Mouse (Mus musculus) embryonic facial prominence, embryonic 11.5 days (tissue): ENCODE measurements at regions not wholly inside any gene's neighbourhood (a gene's known extent, or its start where the extent isn't known, plus 50 kb on each side); places are given as distances from the start of the nearest gene placed in this dataset.

Experiments used
- ATAC-seq: fragments of 200-750 bp; cut with Nextera tagmentation; replicated peaks from 2 replicates; pipeline ENCODE4 v1.8.0; 2017; ENCODE audit warnings: low read depth; ENCODE audit not compliant: insufficient number of reproducible peaks, low FRiP score, low TSS enrichment
- DNase-seq: peaks from one replicate; pipeline ENCODE4 v3.0.0-alpha.2; 2015; ENCODE audit warnings: low spot score
- H3K27ac ChIP-seq: fragments of 300-500 bp; sonication (generic); replicated peaks from 2 replicates; pipeline ENCODE4 v1.5.1; 2014; ENCODE audit warnings: mild to moderate bottlenecking, low read depth, low read length, control low read depth
- H3K27me3 ChIP-seq: fragments of 300-500 bp; sonication (generic); 2 replicates; pipeline ENCODE4 v1.6.1; 2014; ENCODE audit warnings: mild to moderate bottlenecking, low read length, moderate library complexity, mixed read lengths; ENCODE audit not compliant: control insufficient read depth, insufficient read depth
- H3K36me3 ChIP-seq: fragments of 300-500 bp; sonication (generic); replicated peaks from 2 replicates; pipeline ENCODE4 v1.6.1; 2014; ENCODE audit warnings: low read depth, mild to moderate bottlenecking, low read length, moderate library complexity, mixed read lengths; ENCODE audit not compliant: control insufficient read depth, insufficient read depth
- H3K4me1 ChIP-seq: fragments of 300-500 bp; sonication (generic); 2 replicates; pipeline ENCODE4 v1.6.1; 2014; ENCODE audit warnings: low read length, mixed read lengths; ENCODE audit not compliant: control insufficient read depth, insufficient read depth
- H3K4me2 ChIP-seq: fragments of 300-500 bp; sonication (generic); 2 replicates; pipeline ENCODE4 v1.6.1; 2014; ENCODE audit warnings: low read depth, mild to moderate bottlenecking, control low read depth, low read length, moderate library complexity
- H3K4me3 ChIP-seq: fragments of 300-500 bp; sonication (generic); 2 replicates; pipeline ENCODE4 v1.5.1; 2014; ENCODE audit warnings: low read depth, low read length, control low read depth
- H3K9ac ChIP-seq: fragments of 300-500 bp; sonication (generic); replicated peaks from 2 replicates; pipeline ENCODE4 v1.6.1; 2014; ENCODE audit warnings: mild to moderate bottlenecking, control low read depth, low read length
- H3K9me3 ChIP-seq: fragments of 300-500 bp; sonication (generic); replicated peaks from 2 replicates; pipeline ENCODE4 v1.6.1; 2016; ENCODE audit warnings: mild to moderate bottlenecking, low read length, inconsistent platforms, mixed read lengths; ENCODE audit not compliant: control insufficient read depth
- WGBS: fragments of 180-500 bp; shearing (Covaris S2); extraction: QIAGEN DNeasy Blood & Tissue Kit; methylation state at CpG from one replicate; pipeline ENCODE4 v1.1.7; 2014; 5-methylcytosine and 5-hydroxymethylcytosine counted together

DNA sequence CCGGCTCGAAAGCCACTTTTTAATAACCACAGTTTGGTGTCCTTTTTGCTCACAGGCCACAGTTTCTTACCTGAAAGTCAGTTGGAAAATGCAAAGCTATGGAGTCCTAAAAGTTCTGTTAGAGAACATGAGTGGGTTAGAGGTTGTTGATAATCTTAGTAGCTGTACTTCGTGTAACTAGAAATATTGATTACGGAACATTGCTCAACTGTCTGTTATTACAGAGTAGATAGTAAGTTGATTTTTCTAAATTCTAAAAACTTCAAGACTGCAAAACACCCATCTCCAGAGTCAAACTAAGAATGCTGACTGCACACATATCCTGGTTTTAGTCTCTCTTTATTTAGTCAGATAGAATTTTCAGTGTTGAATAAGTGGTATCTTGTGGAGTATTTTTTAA lies 111.0 kb downstream of the Slc38a4 start:
- no peak overlapping the region for H3K27ac ChIP-seq
- no peaks in the 10 kb centered on the region for H3K4me1 ChIP-seq
- H3K4me2 ChIP-seq, result no peak overlapping the region
- DNase-seq (no peak), ATAC-seq (no peak)
- H3K36me3 ChIP-seq, result no peaks in the 10 kb centered on the region
- H3K27me3 ChIP-seq, result no peaks in the 10 kb centered on the region
- H3K9ac ChIP-seq, result no peak overlapping the region
- H3K4me3 ChIP-seq, result no peak overlapping the region
- 98% methylated on average over 4 of the region's 4 CpGs for WGBS
- H3K9me3 ChIP-seq, result no peaks in the 10 kb centered on the region

GRCm38 (mm10) chr15:96942651-96943050 lies 113.1 kb downstream of the Slc38a4 start:
- DNase-seq, result no peak
- no peak overlapping the region for H3K9ac ChIP-seq

DNA sequence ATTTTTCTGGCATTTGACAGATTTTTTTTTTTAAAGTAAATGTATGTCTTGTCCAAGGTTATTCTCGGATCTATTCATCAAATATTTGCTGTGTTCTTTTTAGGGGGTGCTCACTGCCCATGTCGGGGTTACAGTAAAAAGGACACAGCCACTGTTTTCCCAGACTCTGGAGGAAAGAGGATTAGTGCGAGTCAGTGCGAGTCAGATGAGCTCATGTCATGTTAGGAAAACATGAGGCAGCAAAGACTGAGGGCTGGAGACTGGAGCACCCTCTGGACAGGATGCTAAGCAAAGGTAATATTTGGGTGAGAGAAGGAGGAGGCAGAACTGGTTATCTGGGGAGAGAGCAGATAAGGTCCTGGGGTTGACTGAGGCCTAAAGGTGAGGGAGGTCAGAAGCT lies 117.3 kb downstream of the Slc38a4 start:
- DNase-seq (no peak), ATAC-seq (no peak)
- H3K27ac ChIP-seq, result no peak overlapping the region
- 79% methylated on average over 4 of the region's 4 CpGs for WGBS
- no peaks in the 10 kb centered on the region for H3K4me1 ChIP-seq
- H3K9me3 ChIP-seq, result no peaks in the 10 kb centered on the region
- no peak overlapping the region for H3K4me3 ChIP-seq
- H3K9ac ChIP-seq, result no peak overlapping the region
- H3K27me3 ChIP-seq, result no peaks in the 10 kb centered on the region
- H3K4me2 ChIP-seq, result no peak overlapping the region
- H3K36me3 ChIP-seq, result no peaks in the 10 kb centered on the region

More at GRCm38 (mm10) chr15:96942651-96943050, 113.1 kb downstream of the Slc38a4 start:
- WGBS, result 86% methylated on average over 4 of the region's 4 CpGs
- no peak overlapping the region for H3K4me3 ChIP-seq
- no peak overlapping the region for H3K4me2 ChIP-seq
- no peaks in the 10 kb centered on the region for H3K4me1 ChIP-seq
- no peaks in the 10 kb centered on the region for H3K9me3 ChIP-seq
- no peaks in the 10 kb centered on the region for H3K36me3 ChIP-seq
- H3K27ac ChIP-seq, result no peak overlapping the region
- H3K27me3 ChIP-seq, result no peaks in the 10 kb centered on the region
- no peak for ATAC-seq

GRCm38 (mm10) chr15:96937623-96938022 lies 118.1 kb downstream of the Slc38a4 start:
- Histone ChIP-seq H3K4me2 (no peak overlapping the region), H3K36me3 (no peaks in the 10 kb centered on the region), H3K4me1 (no peaks in the 10 kb centered on the region), H3K9me3 (no peaks in the 10 kb centered on the region), H3K27ac (no peak overlapping the region), H3K9ac (no peak overlapping the region), H3K27me3 (no peaks in the 10 kb centered on the region), H3K4me3 (no peak overlapping the region)
- ATAC-seq (no peak), DNase-seq (no peak)
- WGBS, result 77% methylated on average over 6 of the region's 6 CpGs

DNA sequence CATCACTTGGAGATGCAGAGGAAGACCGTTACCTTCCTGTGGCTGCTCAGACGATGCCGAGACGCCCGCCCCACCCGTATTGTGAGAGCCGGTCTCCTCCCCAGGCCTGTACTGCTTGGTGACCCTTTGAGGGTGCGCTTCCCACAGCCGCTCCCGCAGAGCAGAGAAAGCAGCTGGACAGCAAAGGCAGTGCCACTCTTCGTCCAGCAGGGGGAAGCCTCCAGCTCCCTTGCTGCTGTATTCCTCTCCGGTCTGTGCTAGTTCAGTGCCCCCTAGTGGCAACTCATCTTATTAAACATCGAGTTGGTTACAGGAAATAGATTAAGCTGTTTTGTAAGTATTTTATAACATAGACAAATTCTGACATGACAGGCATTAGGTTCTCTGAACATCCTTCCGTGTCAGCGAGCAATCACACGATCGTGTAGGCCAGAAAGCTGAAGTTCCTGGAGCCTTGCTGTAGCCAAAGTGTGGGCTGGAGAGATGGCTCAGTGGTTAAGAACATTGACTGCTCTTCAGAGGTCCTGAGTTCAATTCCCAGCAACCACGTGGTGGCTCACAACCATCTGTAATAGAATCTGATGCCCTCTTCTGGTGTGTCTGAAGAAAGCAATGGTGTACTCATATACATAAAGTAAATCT lies 118.9 kb downstream of the Slc38a4 start:
- no peaks in the 10 kb centered on the region for H3K9me3 ChIP-seq
- H3K4me2 ChIP-seq, result peak overlapping the region; percentile 14; the same call in 1 of the 2 replicates
- H3K27ac ChIP-seq, result no peak overlapping the region
- H3K27me3 ChIP-seq, result no peaks in the 10 kb centered on the region
- 3% methylated on average over 18 of the region's 18 CpGs for WGBS
- H3K4me3 ChIP-seq, result no peak overlapping the region
- no peaks in the 10 kb centered on the region for H3K4me1 ChIP-seq
- H3K9ac ChIP-seq, result peak overlapping the region; percentile 1; the same call in 1 of the 2 replicates
- no peaks in the 10 kb centered on the region for H3K36me3 ChIP-seq
- DNase-seq (peak; percentile 97), ATAC-seq (peak; percentile 89)

DNA sequence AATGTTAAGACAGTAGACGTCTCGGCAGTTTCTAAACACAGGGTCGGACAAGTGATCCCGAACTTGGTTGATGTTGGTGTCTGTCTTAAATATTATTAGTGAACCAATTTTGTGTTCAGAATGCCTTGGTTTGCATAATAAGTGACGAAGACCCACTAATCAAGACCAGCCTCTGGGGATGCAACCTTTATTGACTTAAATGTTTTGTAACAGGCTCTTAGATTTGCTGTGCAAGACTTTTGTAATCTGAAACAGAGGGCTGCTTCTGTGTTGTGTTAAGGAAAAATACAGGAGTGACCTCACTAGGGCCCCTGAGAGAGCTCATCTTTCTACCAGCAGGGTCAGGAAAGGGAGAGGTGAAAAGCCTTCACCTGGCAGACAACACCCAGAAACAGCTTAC lies 119.5 kb downstream of the Slc38a4 start:
- peak; percentile 50 for DNase-seq
- Histone ChIP-seq H3K4me1 (no peaks in the 10 kb centered on the region), H3K9ac (peak overlapping the region; percentile 1; the same call in 1 of the 2 replicates), H3K4me3 (no peak overlapping the region), H3K27me3 (no peaks in the 10 kb centered on the region), H3K36me3 (no peaks in the 10 kb centered on the region), H3K27ac (no peak overlapping the region), H3K4me2 (peak overlapping the region; percentile 14; the same call in 1 of the 2 replicates), H3K9me3 (no peaks in the 10 kb centered on the region)
- WGBS, result 56% methylated on average over 5 of the region's 5 CpGs
- ATAC-seq, result 0 out of 2 replicates have a peak, but pooled peaks have one; percentile 14

DNA sequence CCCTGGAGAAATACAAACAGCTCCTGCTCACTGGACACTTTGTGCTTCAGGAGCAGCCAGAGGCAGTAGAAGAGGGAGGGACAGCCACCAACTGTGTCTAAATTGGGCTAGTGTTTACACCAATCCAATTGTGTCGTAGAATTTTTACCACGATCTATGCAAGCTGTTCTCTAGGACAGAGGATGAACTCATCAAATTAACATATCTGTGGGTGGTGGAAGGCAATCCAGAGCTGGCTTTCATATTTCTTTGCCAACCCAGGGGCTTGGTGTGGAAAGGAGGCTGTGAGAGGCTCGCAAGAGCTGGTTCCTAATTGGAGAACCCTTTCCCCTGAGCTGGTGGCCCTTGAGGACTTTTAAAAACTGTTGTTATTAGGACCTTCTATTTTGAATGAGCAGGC lies 122.3 kb downstream of the Slc38a4 start:
- Histone ChIP-seq H3K9ac (no peak overlapping the region), H3K4me1 (no peaks in the 10 kb centered on the region), H3K36me3 (no peaks in the 10 kb centered on the region), H3K9me3 (no peaks in the 10 kb centered on the region), H3K27me3 (no peaks in the 10 kb centered on the region), H3K4me2 (no peak overlapping the region), H3K4me3 (no peak overlapping the region), H3K27ac (no peak overlapping the region)
- DNase-seq (no peak), ATAC-seq (no peak)
- WGBS, result 37% methylated on average over 3 of the region's 3 CpGs

- H3K4me2 ChIP-seq, result no peak overlapping the region
- no peaks in the 10 kb centered on the region for H3K27me3 ChIP-seq
- no peaks in the 10 kb centered on the region for H3K36me3 ChIP-seq
- no peak overlapping the region for H3K4me3 ChIP-seq
- DNase-seq, result no peak
- no peaks in the 10 kb centered on the region for H3K9me3 ChIP-seq
- H3K27ac ChIP-seq, result no peak overlapping the region
- H3K4me1 ChIP-seq, result no peaks in the 10 kb centered on the region
- WGBS, result 82% methylated on average over 6 of the region's 6 CpGs
- no peak overlapping the region for H3K9ac ChIP-seq
- no peak for ATAC-seq
Observed at GRCm38 (mm10) chr15:96930531-96930930, 125.2 kb downstream of the Slc38a4 start.
